Mouse (Mus musculus): ENCODE results near the gene Gm17949. TPM values are rescaled to one million over a fixed set of nuclear protein-coding genes. Genes with fewer than 3 reads are reported as not detected.

Gene Gm17949
- 0.08 TPM in 1 of 2 replicates, not detected in the other for polyA plus RNA-seq (2012; ENCODE audit: insufficient read depth, low replicate concordance)

DNA sequence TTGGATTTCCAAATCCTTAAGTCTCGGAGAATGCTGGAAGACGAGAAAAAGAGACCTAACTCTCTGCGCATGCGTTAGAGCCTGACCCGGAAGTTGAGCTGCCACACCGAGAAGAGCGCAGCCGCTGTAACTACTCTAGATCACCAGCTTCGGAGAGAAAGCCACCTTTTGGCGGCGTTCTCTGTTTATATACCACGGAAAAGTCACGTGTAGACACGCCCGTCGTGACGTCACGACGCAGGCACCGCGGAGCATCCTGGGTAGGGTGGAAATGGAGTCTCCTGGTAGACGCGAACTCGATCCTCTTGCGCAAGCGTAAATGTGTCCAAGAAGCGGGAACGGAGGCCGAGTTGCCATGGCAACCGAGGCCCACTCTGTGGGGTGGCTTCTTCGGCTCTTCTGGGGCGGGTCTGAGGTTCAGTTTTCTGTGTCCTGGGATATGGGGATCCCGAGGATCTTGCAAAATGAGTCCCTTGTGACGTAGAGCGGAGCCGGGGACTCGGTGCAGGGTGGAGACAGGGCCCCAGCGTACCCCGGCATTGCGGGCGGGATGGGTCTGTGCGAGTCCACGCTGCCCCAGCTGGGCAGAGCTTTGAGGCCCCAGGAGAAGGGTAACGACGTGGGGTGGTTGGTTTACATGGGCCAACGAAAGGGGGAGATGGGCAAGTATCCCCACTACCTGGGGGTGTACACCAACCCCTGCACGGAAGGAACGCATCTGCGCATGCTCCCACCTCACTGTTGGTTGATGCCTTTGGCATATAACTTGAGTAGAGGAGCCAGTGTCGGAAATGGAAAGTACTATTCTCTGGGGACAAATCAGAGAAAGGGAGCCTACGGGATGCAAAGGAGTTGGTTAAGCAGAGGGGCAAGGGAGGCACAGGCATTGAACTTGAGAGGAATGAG is at the start of gene Gm17949, which contains the start of gene Gtf2f1:
Gm17949 (plus strand) TSS at position 234 of the 906 bp plus-strand sequence.
Gtf2f1 (minus strand) TSS at position 53 of the 906 bp plus-strand sequence.
- Histone ChIP-seq H3K27me3 (replicated peaks) (no peaks in the 10 kb centered on the region), H3K4me3 (replicated peaks) (peak within 1 kb of the TSS; percentile 93), H3K4me1 (peaks cover 58% of the 10 kb centered on the region), H3K9me3 (no peaks in the 10 kb centered on the region), H3K36me3 (replicated peaks; ENCODE audit: low read length) (peaks cover 30% of the 10 kb centered on the region)
- TF ChIP-seq GATA1 (IDR thresholded peaks at IDR 0.05; ENCODE audit: borderline replicate concordance, low read length): no peak
- TF ChIP-seq FLI1 (IDR thresholded peaks at IDR 0.05; ENCODE audit: low read length): peak; percentile 21; the same call in 1 of the 2 replicates

DNA sequence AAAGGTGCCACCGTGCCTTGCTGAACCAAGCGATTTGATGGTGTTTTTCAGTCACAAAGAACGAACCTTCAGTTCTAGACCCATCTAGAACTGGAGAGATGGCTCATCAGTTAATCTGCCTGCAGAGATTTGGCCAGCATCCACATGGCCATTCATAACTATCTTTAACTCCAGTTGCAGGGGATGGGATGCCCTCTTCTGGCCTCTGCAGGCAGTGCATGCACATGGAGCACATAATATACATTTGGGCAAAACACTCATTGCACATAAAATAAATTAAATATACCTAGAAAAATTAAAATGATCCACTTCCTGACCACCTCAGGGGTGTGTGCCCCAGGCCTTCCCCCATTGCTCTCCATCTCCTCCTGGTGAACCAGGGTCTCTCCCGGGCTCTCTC is 49.4 kb upstream of the Gm17949 start:
- peaks cover 28% of the 10 kb centered on the region for H3K4me1 ChIP-seq
- TF ChIP-seq FLI1 (IDR thresholded peaks at IDR 0.05; ENCODE audit: low read length) (no peak), GATA1 (IDR thresholded peaks at IDR 0.05; ENCODE audit: borderline replicate concordance, low read length) (no peak)
- H3K36me3 ChIP-seq (replicated peaks; ENCODE audit: low read length): no peaks in the 10 kb centered on the region
- peaks cover 53% of the 10 kb centered on the region for H3K27me3 ChIP-seq (replicated peaks)
- H3K4me3 ChIP-seq (replicated peaks): no peak overlapping the region
- H3K9me3 ChIP-seq: peaks cover 5% of the 10 kb centered on the region

DNA sequence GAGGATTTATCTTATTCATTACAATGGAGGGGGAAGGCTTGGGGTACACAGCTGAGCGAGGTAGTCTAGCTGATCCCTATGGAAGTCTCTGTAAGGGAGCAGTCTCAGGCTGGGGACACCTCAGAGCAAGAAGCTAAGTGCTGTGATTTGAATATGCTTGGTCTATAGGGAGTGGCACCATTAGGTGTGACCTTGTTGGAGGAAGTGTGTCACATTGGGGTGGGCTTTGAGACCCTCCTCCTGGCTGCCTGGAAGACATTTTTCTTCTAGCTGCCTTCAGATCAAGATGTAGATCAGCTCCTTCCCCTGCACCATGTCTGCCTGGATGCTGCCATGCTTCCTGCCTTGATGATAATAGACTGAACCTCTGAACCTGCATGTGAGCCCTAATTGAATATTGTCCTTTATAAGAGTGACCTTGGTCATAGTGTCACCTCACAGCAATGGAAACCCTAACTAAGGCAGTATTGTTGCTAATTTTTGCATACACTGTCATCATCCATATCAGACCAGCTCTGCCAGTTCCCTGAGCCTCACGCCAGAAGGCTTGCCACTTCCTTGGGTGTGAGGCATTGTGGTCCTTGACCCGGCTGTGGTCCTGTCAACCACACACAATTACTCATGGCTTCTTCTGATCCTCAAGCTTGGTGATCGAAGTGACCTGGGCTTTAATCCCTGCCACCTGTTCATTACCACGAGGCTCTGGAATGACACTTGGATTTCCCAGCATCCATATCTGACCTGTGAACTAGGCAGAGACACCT is 48.4 kb upstream of the Gm17949 start:
- Histone ChIP-seq H3K27me3 (replicated peaks) (peaks cover 53% of the 10 kb centered on the region), H3K4me3 (replicated peaks) (peak overlapping the region; percentile 24), H3K9me3 (peaks cover 5% of the 10 kb centered on the region), H3K36me3 (replicated peaks; ENCODE audit: low read length) (no peaks in the 10 kb centered on the region), H3K4me1 (peaks cover 20% of the 10 kb centered on the region)
- TF ChIP-seq FLI1 (IDR thresholded peaks at IDR 0.05; ENCODE audit: low read length) (no peak), GATA1 (IDR thresholded peaks at IDR 0.05; ENCODE audit: borderline replicate concordance, low read length) (no peak)

DNA sequence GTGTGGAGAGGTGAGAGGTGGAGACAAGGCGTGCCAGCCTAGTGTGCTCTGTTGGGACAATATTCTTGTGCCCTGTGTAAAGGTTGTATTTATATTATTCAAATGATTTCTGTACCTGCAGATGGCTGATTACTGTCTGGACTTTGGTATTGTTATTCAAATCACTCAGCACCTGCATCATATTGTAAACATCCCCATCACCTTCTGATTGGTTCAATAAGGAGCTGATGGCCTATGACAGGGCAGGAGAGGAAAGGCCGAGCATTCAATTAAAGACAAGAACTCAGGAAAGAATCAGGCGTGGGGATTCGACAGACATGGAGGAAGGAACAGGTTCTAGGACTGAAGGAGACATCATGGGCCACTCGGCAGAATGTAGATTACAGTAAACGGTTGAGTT is 47.6 kb upstream of the Gm17949 start:
- Histone ChIP-seq H3K4me3 (replicated peaks) (no peak overlapping the region), H3K27me3 (replicated peaks) (peaks cover 48% of the 10 kb centered on the region), H3K9me3 (peaks cover 5% of the 10 kb centered on the region), H3K36me3 (replicated peaks; ENCODE audit: low read length) (no peaks in the 10 kb centered on the region), H3K4me1 (peaks cover 13% of the 10 kb centered on the region)
- TF ChIP-seq GATA1 (IDR thresholded peaks at IDR 0.05; ENCODE audit: borderline replicate concordance, low read length) (no peak), FLI1 (IDR thresholded peaks at IDR 0.05; ENCODE audit: low read length) (no peak)

DNA sequence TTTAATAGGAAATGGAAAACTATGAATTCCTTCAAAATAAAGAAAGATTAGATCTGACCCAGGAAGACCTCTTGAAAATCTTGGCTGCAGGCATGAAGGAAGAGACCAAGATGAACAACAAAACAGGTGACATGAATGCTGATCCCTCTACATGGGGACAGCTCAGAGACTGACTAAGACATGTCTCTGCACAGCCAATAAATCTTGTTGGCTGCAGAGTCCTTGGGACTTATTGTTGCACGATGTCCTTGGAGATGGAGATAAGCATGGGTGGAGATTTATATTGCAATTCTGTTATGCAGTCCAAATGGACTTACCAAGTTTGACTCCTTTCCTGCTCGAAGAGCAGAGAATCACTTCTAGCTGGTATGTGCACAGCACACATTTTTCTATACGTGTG is 41.9 kb upstream of the Gm17949 start:
- peaks cover 27% of the 10 kb centered on the region for H3K27me3 ChIP-seq (replicated peaks)
- H3K4me3 ChIP-seq (replicated peaks): no peak overlapping the region
- no peaks in the 10 kb centered on the region for H3K9me3 ChIP-seq
- TF ChIP-seq GATA1 (IDR thresholded peaks at IDR 0.05; ENCODE audit: borderline replicate concordance, low read length) (no peak), FLI1 (IDR thresholded peaks at IDR 0.05; ENCODE audit: low read length) (no peak)
- H3K4me1 ChIP-seq: no peaks in the 10 kb centered on the region
- no peaks in the 10 kb centered on the region for H3K36me3 ChIP-seq (replicated peaks; ENCODE audit: low read length)

DNA sequence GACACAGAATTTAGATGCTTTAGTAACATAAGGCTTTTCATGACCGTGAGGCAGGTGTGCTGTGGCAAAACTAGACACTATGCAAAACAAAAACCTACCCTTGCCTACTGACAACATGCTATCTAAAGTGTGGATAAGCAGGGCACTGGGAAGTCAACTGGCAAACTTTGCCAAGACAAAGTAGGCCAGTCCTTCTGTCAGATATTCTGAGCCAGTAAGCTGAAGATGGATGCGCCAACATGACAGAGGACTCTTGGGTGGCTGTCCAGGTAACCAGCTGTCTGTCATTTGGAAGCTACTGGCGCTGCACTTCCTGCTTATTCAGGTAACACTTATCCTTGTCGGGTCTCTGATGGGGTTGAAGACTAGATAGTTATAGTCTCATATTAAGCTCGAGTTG is 41.2 kb upstream of the Gm17949 start:
- Histone ChIP-seq H3K4me3 (replicated peaks) (no peak overlapping the region), H3K4me1 (no peaks in the 10 kb centered on the region), H3K27me3 (replicated peaks) (peaks cover 25% of the 10 kb centered on the region), H3K9me3 (no peaks in the 10 kb centered on the region), H3K36me3 (replicated peaks; ENCODE audit: low read length) (no peaks in the 10 kb centered on the region)
- TF ChIP-seq GATA1 (IDR thresholded peaks at IDR 0.05; ENCODE audit: borderline replicate concordance, low read length) (no peak), FLI1 (IDR thresholded peaks at IDR 0.05; ENCODE audit: low read length) (no peak)

DNA sequence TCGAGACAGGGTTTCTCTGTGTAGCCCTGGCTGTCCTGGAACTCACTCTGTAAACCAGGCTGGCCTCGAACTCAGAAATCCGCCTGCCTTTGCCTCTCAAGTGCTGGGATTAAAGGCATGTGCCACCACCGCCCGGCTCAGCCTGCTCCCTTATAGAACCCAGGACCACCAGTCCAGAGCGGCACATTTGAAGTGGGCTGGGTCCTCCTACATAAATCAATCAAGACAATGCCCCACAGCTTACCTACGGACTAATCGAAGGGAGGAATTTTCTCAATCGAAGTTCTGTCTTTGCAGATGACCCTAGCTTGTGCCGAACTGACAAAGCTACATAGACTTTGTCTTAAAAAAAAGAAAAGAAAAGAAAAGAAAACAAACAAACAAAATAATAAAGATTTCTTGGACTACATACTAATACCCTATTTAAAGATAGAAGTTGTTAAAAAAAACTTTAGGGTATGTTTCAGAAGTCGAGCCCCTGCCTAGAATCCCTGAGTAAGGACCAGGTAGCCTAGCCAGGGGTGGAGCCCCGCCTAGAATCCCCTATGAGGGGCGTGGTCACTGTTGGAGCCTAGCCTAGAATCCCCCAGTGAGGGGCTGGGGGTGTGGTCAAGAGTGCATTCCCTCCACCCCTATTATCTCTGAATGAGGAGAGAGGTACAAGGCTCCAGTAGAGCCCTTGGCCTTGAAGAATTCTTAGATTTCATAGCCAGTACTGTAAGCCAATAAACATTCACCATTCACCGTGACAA is 37.1 kb upstream of the Gm17949 start:
- no peak for TF ChIP-seq FLI1 (IDR thresholded peaks at IDR 0.05; ENCODE audit: low read length)
- no peak for TF ChIP-seq GATA1 (IDR thresholded peaks at IDR 0.05; ENCODE audit: borderline replicate concordance, low read length)
- no peak overlapping the region for H3K4me3 ChIP-seq (replicated peaks)
- peaks cover 37% of the 10 kb centered on the region for H3K27me3 ChIP-seq (replicated peaks)
- no peaks in the 10 kb centered on the region for H3K36me3 ChIP-seq (replicated peaks; ENCODE audit: low read length)
- H3K9me3 ChIP-seq: no peaks in the 10 kb centered on the region
- peaks cover 25% of the 10 kb centered on the region for H3K4me1 ChIP-seq

DNA sequence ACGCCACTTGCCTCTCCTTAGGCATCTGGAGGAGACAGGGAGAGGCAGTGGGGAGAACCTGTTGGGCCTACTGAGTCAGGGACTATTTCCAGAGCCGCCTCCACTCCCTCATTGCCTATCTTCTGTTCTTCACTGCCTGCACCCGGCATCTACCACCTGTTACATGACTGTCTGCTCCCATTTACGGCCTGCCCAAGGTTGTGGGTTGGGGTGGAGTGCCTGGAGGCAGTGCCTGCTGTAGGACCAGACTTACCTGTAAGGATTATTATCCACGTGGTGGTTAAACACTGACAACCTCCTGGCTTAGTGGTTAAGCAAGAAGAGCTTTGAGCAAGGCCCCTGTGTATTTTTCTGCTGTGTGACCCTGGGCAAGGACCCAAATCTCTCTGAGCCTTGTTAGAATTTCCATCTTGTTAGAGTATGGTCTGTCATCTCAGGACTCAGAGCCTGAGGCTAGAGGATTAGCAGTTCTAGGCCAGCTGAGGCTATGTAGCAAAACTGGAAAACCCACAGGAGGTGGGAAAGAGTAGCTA is 36.5 kb upstream of the Gm17949 start:
- Histone ChIP-seq H3K4me1 (peaks cover 31% of the 10 kb centered on the region), H3K9me3 (no peaks in the 10 kb centered on the region), H3K27me3 (replicated peaks) (peaks cover 33% of the 10 kb centered on the region), H3K4me3 (replicated peaks) (no peak overlapping the region), H3K36me3 (replicated peaks; ENCODE audit: low read length) (no peaks in the 10 kb centered on the region)
- no peak for TF ChIP-seq FLI1 (IDR thresholded peaks at IDR 0.05; ENCODE audit: low read length)
- no peak for TF ChIP-seq GATA1 (IDR thresholded peaks at IDR 0.05; ENCODE audit: borderline replicate concordance, low read length)

DNA sequence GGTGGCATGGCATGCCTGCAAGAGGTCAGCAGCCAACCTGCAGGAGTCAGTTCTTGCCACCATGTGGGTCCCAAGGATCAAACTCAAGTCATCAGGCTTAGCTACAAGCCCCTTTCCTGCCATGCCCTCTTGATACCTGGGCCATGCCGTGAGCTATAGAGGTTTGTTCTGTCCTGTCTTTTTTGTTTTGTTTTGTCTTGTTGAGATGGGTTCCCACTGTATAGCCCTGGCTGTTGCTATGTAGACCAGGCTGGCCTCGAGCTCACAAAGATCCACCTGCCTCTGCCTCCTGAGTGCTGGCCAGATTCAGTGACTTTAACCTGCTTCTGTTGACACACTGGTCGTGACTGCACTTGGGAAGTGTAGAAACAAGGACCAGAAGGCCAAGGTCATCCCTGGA is 35.9 kb upstream of the Gm17949 start:
- Histone ChIP-seq H3K27me3 (replicated peaks) (peaks cover 28% of the 10 kb centered on the region), H3K9me3 (no peaks in the 10 kb centered on the region), H3K4me3 (replicated peaks) (no peak overlapping the region), H3K4me1 (peaks cover 38% of the 10 kb centered on the region), H3K36me3 (replicated peaks; ENCODE audit: low read length) (no peaks in the 10 kb centered on the region)
- no peak for TF ChIP-seq FLI1 (IDR thresholded peaks at IDR 0.05; ENCODE audit: low read length)
- no peak for TF ChIP-seq GATA1 (IDR thresholded peaks at IDR 0.05; ENCODE audit: borderline replicate concordance, low read length)

Measured in megakaryocyte, embryonic 14.5 days (primary cell).